8 mouse cellular contexts compared by ENCODE assay signal in the genomic region with DNA sequence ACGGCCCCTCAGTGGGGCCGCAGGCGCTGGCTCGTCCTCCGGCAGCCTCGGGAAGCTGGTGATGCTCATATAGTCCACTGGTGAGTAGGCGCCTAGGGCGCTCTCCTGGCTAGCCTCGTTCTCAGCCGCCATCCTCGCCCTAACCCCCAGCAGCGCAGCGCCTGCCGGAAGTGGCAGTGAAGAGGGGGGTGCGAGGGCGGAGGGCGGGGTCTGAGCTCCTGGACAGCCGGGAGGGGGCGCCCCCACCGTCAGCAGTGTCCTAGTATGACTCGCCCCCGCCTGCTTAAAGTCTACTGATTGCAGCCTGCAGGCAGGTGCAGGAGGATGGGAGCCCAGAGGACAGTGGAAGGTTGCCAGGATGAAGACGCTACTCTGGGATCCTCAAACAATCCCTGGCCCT. TPM values are rescaled to one million over a fixed set of nuclear protein-coding genes. Genes with fewer than 3 reads are reported as not detected.
DNase-seq lines count a peak whose midpoint lies in the region; ATAC-seq and TF ChIP-seq lines count a peak whose summit lies in the region.

No protein-coding gene starts in this region.

- H3K27ac ChIP-seq in embryonic facial prominence, embryonic 11.5 days (replicated peaks; ENCODE audit: low read depth, low read length), result no peak overlapping the region
- H3K27ac ChIP-seq in limb, embryonic 12.5 days, result no peak overlapping the region
- peak overlapping the region; percentile 81 for H3K27ac ChIP-seq in midbrain, embryonic 13.5 days
- no peak overlapping the region for H3K27ac ChIP-seq in small intestine, adult 2 months (ENCODE audit: insufficient read depth, low read depth, low read length)

- TF ChIP-seq POLR2A in small intestine, adult 2 months (IDR thresholded peaks at IDR 0.05; ENCODE audit: low read depth, low read length), result no peak

- no peaks in the 10 kb centered on the region; the same call in 1 of the 2 replicates for H3K4me1 ChIP-seq in embryonic facial prominence, embryonic 11.5 days (ENCODE audit: control insufficient read depth, insufficient read depth, low read length)
- peaks cover 17% of the 10 kb centered on the region for H3K4me1 ChIP-seq in limb, embryonic 12.5 days (replicated peaks)
- peaks cover 41% of the 10 kb centered on the region for H3K4me1 ChIP-seq in midbrain, embryonic 13.5 days (replicated peaks)
- H3K4me1 ChIP-seq in small intestine, adult 2 months (ENCODE audit: control insufficient read depth, insufficient read depth, insufficient read length, low read length), result peaks cover 7% of the 10 kb centered on the region

- 1% methylated on average over 20 of the region's 23 CpGs for WGBS in embryonic facial prominence, embryonic 11.5 days
- under 1% methylated on average over 23 of the region's 23 CpGs for WGBS in limb, embryonic 12.5 days
- under 1% methylated on average over 23 of the region's 23 CpGs for WGBS in midbrain, embryonic 13.5 days
- WGBS in small intestine, adult 2 months, result 4% methylated on average over 23 of the region's 23 CpGs

- H3K9ac ChIP-seq in embryonic facial prominence, embryonic 11.5 days (replicated peaks; ENCODE audit: low read length), result peak overlapping the region; percentile 61
- H3K9ac ChIP-seq in limb, embryonic 12.5 days (replicated peaks), result peak overlapping the region; percentile 66
- peak overlapping the region; percentile 88 for H3K9ac ChIP-seq in midbrain, embryonic 13.5 days (replicated peaks)

- peaks cover 3% of the 10 kb centered on the region; the same call in 1 of the 2 replicates for H3K27me3 ChIP-seq in embryonic facial prominence, embryonic 11.5 days (ENCODE audit: control insufficient read depth, insufficient read depth, low read length)
- peaks cover 30% of the 10 kb centered on the region for H3K27me3 ChIP-seq in limb, embryonic 12.5 days
- no peaks in the 10 kb centered on the region for H3K27me3 ChIP-seq in midbrain, embryonic 13.5 days
- H3K27me3 ChIP-seq in small intestine, adult 2 months (ENCODE audit: control insufficient read depth, insufficient read depth, low read length), result no peaks in the 10 kb centered on the region

- no peaks in the 10 kb centered on the region for H3K9me3 ChIP-seq in embryonic facial prominence, embryonic 11.5 days (replicated peaks; ENCODE audit: control insufficient read depth, low read length)
- H3K9me3 ChIP-seq in limb, embryonic 12.5 days, result no peaks in the 10 kb centered on the region
- no peaks in the 10 kb centered on the region for H3K9me3 ChIP-seq in midbrain, embryonic 13.5 days

- DNase-seq in adrenal gland, adult 2 months, result peak; percentile 79
- DNase-seq in embryonic facial prominence, embryonic 11.5 days (ENCODE audit: low spot score), result peak; percentile 56
- peak; percentile 60 to 65 for DNase-seq in heart, adult 9 months (ENCODE audit: low spot score in 2 of 2)
- peak; percentile 60 for DNase-seq in kidney, adult 9 months

- peak overlapping the region; percentile 70 for H3K4me2 ChIP-seq in embryonic facial prominence, embryonic 11.5 days (ENCODE audit: low read depth, low read length)
- H3K4me2 ChIP-seq in limb, embryonic 12.5 days, result peak overlapping the region; percentile 81
- H3K4me2 ChIP-seq in midbrain, embryonic 13.5 days (replicated peaks), result peak overlapping the region; percentile 78

- TF ChIP-seq CTCF in small intestine, adult 2 months (IDR thresholded peaks at IDR 0.05; ENCODE audit: extremely low read depth, insufficient read length, insufficient replicate concordance, low read depth, low read length), result no peak

- H3K36me3 ChIP-seq in embryonic facial prominence, embryonic 11.5 days (replicated peaks; ENCODE audit: control insufficient read depth, insufficient read depth, low read depth, low read length), result no peaks in the 10 kb centered on the region
- no peaks in the 10 kb centered on the region for H3K36me3 ChIP-seq in limb, embryonic 12.5 days
- peaks cover 5% of the 10 kb centered on the region; the same call in 1 of the 2 replicates for H3K36me3 ChIP-seq in midbrain, embryonic 13.5 days
- H3K36me3 ChIP-seq in small intestine, adult 2 months (ENCODE audit: control insufficient read depth, insufficient read depth, low read length), result no peaks in the 10 kb centered on the region

- 0 out of 2 replicates have a peak, but pooled peaks have one; percentile 13 for ATAC-seq in embryonic facial prominence, embryonic 11.5 days (replicated peaks; ENCODE audit: insufficient number of reproducible peaks, low FRiP score, low TSS enrichment, low read depth)
- no peak for ATAC-seq in limb, embryonic 12.5 days (ENCODE audit: insufficient number of reproducible peaks, insufficient read depth, low FRiP score, low TSS enrichment, low read depth)
- ATAC-seq in midbrain, embryonic 13.5 days, result peak; percentile 49
- ATAC-seq in erythroblast, adult 5-6 weeks (replicated peaks; ENCODE audit: low FRiP score, poor library complexity, severe bottlenecking), result no peak

- peak overlapping the region; percentile 31 for H3K4me3 ChIP-seq in embryonic facial prominence, embryonic 11.5 days (ENCODE audit: low read depth, low read length)
- H3K4me3 ChIP-seq in limb, embryonic 12.5 days (replicated peaks), result peak overlapping the region; percentile 47
- H3K4me3 ChIP-seq in midbrain, embryonic 13.5 days (replicated peaks), result peak overlapping the region; percentile 75
- peak overlapping the region; percentile 44 for H3K4me3 ChIP-seq in small intestine, adult 2 months (ENCODE audit: low read depth, low read length)

RNA-seq across cellular contexts. Expression of a gene that starts 3.1 kb away (rescaled TPM):
- total RNA-seq in adrenal gland, adult 2 months (2021), result 100 to 1,000 TPM in 1 of 2 experiments, 10 to 100 TPM in 1; 48.7 to 109 TPM
- polyA plus RNA-seq in adrenal gland, adult 2 months (2012; rRNA removed), result 94.0 and 98.6 TPM in 2 replicates
- 14.3 and 16.6 TPM in 2 replicates for polyA plus RNA-seq in embryonic facial prominence, embryonic 11.5 days (2014; fragmentation: Nextera tagmentation; extraction: Ambion mirVana)
- 12.1 and 14.8 TPM in 2 replicates for polyA plus RNA-seq in limb, embryonic 12.5 days (2016; fragmentation: Nextera tagmentation; extraction: Ambion mirVana)
- polyA plus RNA-seq in midbrain, embryonic 13.5 days (2015; fragmentation: Nextera tagmentation; extraction: Ambion mirVana), result 27.5 and 28.0 TPM in 2 replicates
- 9.1 and 18.8 TPM in 2 replicates for polyA plus RNA-seq in small intestine, adult 2 months (2012; rRNA removed)
- total RNA-seq in erythroblast, adult 5-6 weeks (2015; ENCODE audit: low replicate concordance), result 3.5 and 10.0 TPM in 2 replicates
- 16.4 and 20.1 TPM in 2 replicates for total RNA-seq in erythroblast, adult 5-6 weeks (2017; ENCODE audit: low replicate concordance)

RNA-seq across cellular contexts. Expression of a gene that starts 3.4 kb away (rescaled TPM):
- total RNA-seq in adrenal gland, adult 2 months (2021), result 1 to 10 TPM; 3.4 to 5.8 TPM
- polyA plus RNA-seq in adrenal gland, adult 2 months (2012; rRNA removed), result 22.5 and 23.3 TPM in 2 replicates
- 3.1 and 4.3 TPM in 2 replicates for polyA plus RNA-seq in embryonic facial prominence, embryonic 11.5 days (2014; fragmentation: Nextera tagmentation; extraction: Ambion mirVana)
- polyA plus RNA-seq in limb, embryonic 12.5 days (2016; fragmentation: Nextera tagmentation; extraction: Ambion mirVana), result 5.5 and 7.8 TPM in 2 replicates
- polyA plus RNA-seq in midbrain, embryonic 13.5 days (2015; fragmentation: Nextera tagmentation; extraction: Ambion mirVana), result 62.3 and 65.0 TPM in 2 replicates
- polyA plus RNA-seq in small intestine, adult 2 months (2012; rRNA removed), result 4.7 and 7.0 TPM in 2 replicates
- not detected in 2 replicates for total RNA-seq in erythroblast, adult 5-6 weeks (2015; ENCODE audit: low replicate concordance)
- total RNA-seq in erythroblast, adult 5-6 weeks (2017; ENCODE audit: low replicate concordance), result not detected in 2 replicates

RNA-seq across cellular contexts. Expression of a gene that starts 41.0 kb away (rescaled TPM):
- total RNA-seq in adrenal gland, adult 2 months (2021), result 10 to 100 TPM; 33.3 to 44.9 TPM
- 13.8 and 16.5 TPM in 2 replicates for polyA plus RNA-seq in adrenal gland, adult 2 months (2012; rRNA removed)
- 27.7 and 28.6 TPM in 2 replicates for polyA plus RNA-seq in embryonic facial prominence, embryonic 11.5 days (2014; fragmentation: Nextera tagmentation; extraction: Ambion mirVana)
- polyA plus RNA-seq in limb, embryonic 12.5 days (2016; fragmentation: Nextera tagmentation; extraction: Ambion mirVana), result 24.0 and 29.1 TPM in 2 replicates
- 30.0 and 34.5 TPM in 2 replicates for polyA plus RNA-seq in midbrain, embryonic 13.5 days (2015; fragmentation: Nextera tagmentation; extraction: Ambion mirVana)
- polyA plus RNA-seq in small intestine, adult 2 months (2012; rRNA removed), result 14.5 and 57.0 TPM in 2 replicates
- 29.6 and 35.9 TPM in 2 replicates for total RNA-seq in erythroblast, adult 5-6 weeks (2015; ENCODE audit: low replicate concordance)
- 7.2 and 13.7 TPM in 2 replicates for total RNA-seq in erythroblast, adult 5-6 weeks (2017; ENCODE audit: low replicate concordance)

Comparison
In these comparisons a context has a peak if more than half of its experiments do, and no peak if none do; other contexts are left out.
1. ATAC-seq: peak in embryonic facial prominence, embryonic 11.5 days (single experiment) and midbrain, embryonic 13.5 days (single experiment); none in limb, embryonic 12.5 days (single experiment) and erythroblast, adult 5-6 weeks (single experiment).
2. Peak in every context shown above with its lines, with median percentiles within 50 percentile points of each other: DNase-seq, H3K4me2 ChIP-seq, H3K4me3 ChIP-seq and H3K9ac ChIP-seq.